Mouse (Mus musculus): Measurements from ENCODE around the gene Iqgap1. TPM values are rescaled to one million over a fixed set of nuclear protein-coding genes. Genes with fewer than 3 reads are reported as not detected.

Gene Iqgap1
- polyA plus RNA-seq, 1 experiment from 2014 or later = 99.2 TPM

DNA sequence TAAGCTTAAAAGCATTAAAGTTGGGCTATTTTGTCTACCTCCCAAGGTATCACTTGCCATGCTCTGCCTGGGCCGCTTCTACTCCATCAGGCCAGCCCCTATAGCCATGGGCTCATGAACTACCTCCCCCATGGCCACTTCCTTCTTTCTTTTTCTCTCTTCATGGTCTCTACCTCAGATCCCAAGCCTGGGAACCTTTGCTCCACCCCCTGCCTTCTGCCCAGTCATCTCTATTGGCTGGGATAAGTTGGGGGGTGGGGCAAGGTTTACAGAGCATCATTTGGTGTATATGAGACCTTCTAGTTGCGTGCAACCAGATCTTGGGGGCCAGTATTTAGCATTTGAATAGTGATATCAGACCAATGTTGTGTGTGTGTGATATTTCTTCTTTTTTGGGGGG, 36.7 kb upstream of the Iqgap1 start:
- no peaks in the 10 kb centered on the region for H3K9me3 ChIP-seq (replicated peaks; ENCODE audit: control insufficient read depth, low read length)
- H3K4me2 ChIP-seq (ENCODE audit: low read depth, low read length) = no peak overlapping the region
- WGBS = 91% methylated on average over 2 of the region's 2 CpGs
- no peak overlapping the region for H3K27ac ChIP-seq (ENCODE audit: low read length)
- H3K4me3 ChIP-seq (replicated peaks; ENCODE audit: low read length) = no peak overlapping the region
- no peak overlapping the region for H3K9ac ChIP-seq (ENCODE audit: low read length)
- 0 out of 2 replicates have a peak, but pooled peaks cover 7% of the 10 kb centered on the region for H3K36me3 ChIP-seq (ENCODE audit: control insufficient read depth, insufficient read depth, low read length)
- peaks cover 29% of the 10 kb centered on the region for H3K4me1 ChIP-seq (ENCODE audit: control insufficient read depth, insufficient read depth, low read length)
- no peaks in the 10 kb centered on the region for H3K27me3 ChIP-seq (ENCODE audit: control insufficient read depth, insufficient read depth, low read length)
- no peak for ATAC-seq (ENCODE audit: insufficient read depth, low FRiP score)

DNA sequence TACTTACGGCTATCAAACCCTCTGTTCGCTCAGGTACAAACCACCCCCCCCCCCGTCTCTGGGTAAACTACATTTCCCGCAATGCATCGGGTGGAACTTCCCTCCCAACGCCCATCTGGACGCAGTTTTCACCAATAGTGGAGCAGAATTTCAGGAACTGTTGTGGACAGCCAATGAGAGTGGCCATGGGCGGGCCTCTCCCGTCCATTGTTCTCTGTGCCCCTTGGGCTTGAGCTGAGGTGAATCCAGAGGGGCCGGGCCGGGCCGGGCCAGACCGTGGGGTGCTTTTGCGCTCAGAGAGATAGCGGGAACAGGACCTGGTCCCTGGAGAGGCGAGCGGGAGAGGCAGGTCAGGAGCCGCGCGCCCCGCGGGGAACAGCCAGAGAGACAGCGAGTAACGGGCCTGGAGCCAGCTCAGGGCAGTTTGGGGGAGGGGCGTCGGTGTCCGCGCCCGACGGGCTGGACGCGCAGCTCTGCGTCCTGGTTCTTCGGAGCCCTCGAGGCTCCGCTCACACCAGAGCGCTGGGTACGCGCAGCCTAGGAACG, 35.0 kb upstream of the Iqgap1 start, which contains the start of gene Zscan2:
TSS of gene Zscan2 (plus strand) at position 192 of the 546 bp plus-strand sequence.
- Histone ChIP-seq H3K4me1 (ENCODE audit: control insufficient read depth, insufficient read depth, low read length) (peaks cover 24% of the 10 kb centered on the region), H3K36me3 (ENCODE audit: control insufficient read depth, insufficient read depth, low read length) (0 out of 2 replicates have a peak, but pooled peaks cover 5% of the 10 kb centered on the region), H3K9ac (ENCODE audit: low read length) (peak within 1 kb of the TSS; percentile 93), H3K27me3 (ENCODE audit: control insufficient read depth, insufficient read depth, low read length) (no peaks in the 10 kb centered on the region), H3K4me3 (replicated peaks; ENCODE audit: low read length) (peak within 1 kb of the TSS; percentile 90), H3K27ac (ENCODE audit: low read length) (peak within 1 kb of the TSS; percentile 78), H3K4me2 (ENCODE audit: low read depth, low read length) (peak within 1 kb of the TSS; percentile 78), H3K9me3 (replicated peaks; ENCODE audit: control insufficient read depth, low read length) (no peaks in the 10 kb centered on the region)
- under 1% methylated on average over 40 of the region's 40 CpGs for WGBS
- peak; percentile 97 for ATAC-seq (ENCODE audit: insufficient read depth, low FRiP score)

DNA sequence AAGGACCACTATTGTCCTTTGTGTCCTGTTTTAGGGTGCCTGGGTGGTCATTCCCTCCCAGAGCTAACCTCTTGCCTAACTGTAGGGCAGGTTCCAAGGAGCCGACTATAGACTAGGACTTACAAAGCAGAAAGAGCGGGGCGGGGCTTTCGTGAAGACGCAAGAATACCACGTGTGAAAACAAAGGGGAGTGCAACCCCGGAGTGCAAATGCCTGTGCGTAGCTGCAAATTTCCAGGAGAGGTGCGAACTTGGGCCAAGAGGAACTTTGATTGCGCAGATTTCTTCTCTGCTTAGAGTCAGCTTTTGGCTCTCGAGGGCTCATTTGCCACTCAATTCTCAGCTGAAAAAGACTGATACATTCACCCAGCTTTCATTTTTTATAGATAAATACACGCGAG, 34.5 kb upstream of the Iqgap1 start:
- no peaks in the 10 kb centered on the region for H3K27me3 ChIP-seq (ENCODE audit: control insufficient read depth, insufficient read depth, low read length)
- peaks cover 19% of the 10 kb centered on the region for H3K4me1 ChIP-seq (ENCODE audit: control insufficient read depth, insufficient read depth, low read length)
- WGBS = under 1% methylated on average over 13 of the region's 13 CpGs
- H3K9me3 ChIP-seq (replicated peaks; ENCODE audit: control insufficient read depth, low read length) = no peaks in the 10 kb centered on the region
- peak overlapping the region; percentile 90 for H3K4me3 ChIP-seq (replicated peaks; ENCODE audit: low read length)
- no peaks in the 10 kb centered on the region for H3K36me3 ChIP-seq (ENCODE audit: control insufficient read depth, insufficient read depth, low read length)
- H3K4me2 ChIP-seq (ENCODE audit: low read depth, low read length) = peak overlapping the region; percentile 78
- ATAC-seq (ENCODE audit: insufficient read depth, low FRiP score) = peak; percentile 56; the same call in 1 of the 2 replicates
- 0 out of 2 replicates have a peak overlapping the region, but pooled peaks have one; percentile 18 for H3K27ac ChIP-seq (ENCODE audit: low read length)
- H3K9ac ChIP-seq (ENCODE audit: low read length) = peak overlapping the region; percentile 69

DNA sequence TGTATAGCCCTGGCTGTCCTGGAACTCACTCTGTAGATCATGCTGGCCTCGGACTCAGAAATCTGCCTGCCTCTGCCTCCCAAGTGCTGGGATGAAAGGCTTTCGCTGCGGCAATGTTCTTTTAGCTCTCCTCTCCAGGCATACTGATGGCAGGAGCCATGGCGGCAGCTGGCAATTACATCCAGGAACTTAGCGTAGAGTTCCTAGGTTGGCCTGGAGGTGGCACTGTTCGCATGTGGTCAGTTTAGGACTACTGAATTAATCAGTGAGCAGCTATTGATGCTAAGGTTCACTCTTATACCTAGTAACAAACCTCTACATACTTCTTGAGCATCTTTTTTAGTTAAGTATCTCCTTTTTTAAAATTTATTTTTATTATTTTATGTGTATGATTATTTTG, 31.4 kb upstream of the Iqgap1 start:
- no peaks in the 10 kb centered on the region for H3K27me3 ChIP-seq (ENCODE audit: control insufficient read depth, insufficient read depth, low read length)
- H3K36me3 ChIP-seq (ENCODE audit: control insufficient read depth, insufficient read depth, low read length) = no peaks in the 10 kb centered on the region
- H3K4me3 ChIP-seq (replicated peaks; ENCODE audit: low read length) = no peak overlapping the region
- H3K4me1 ChIP-seq (ENCODE audit: control insufficient read depth, insufficient read depth, low read length) = peaks cover 7% of the 10 kb centered on the region
- H3K4me2 ChIP-seq (ENCODE audit: low read depth, low read length) = no peak overlapping the region
- 25% methylated on average over 6 of the region's 6 CpGs for WGBS
- no peak for ATAC-seq (ENCODE audit: insufficient read depth, low FRiP score)
- H3K27ac ChIP-seq (ENCODE audit: low read length) = no peak overlapping the region
- no peaks in the 10 kb centered on the region for H3K9me3 ChIP-seq (replicated peaks; ENCODE audit: control insufficient read depth, low read length)
- no peak overlapping the region for H3K9ac ChIP-seq (ENCODE audit: low read length)

DNA sequence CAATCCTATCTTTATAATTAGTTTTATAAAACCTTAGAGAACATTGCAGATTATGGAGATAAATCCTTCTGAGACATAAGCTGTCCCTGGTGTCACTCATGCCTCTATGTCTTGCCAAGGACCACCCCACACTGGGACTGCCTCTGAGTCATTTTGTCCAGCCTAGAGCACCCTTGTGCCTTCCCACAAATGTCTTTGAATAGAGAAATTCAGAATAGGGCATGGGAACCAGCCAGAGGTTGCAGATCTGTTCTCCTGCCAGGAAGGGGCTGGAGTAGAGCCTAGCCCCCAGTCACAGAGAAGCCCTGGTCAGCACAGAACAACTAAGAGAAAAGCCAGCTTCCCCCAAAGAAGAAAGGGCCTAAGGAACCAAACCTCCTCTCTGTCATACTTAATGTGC, 29.5 kb upstream of the Iqgap1 start:
- Histone ChIP-seq H3K36me3 (ENCODE audit: control insufficient read depth, insufficient read depth, low read length) (no peaks in the 10 kb centered on the region), H3K9me3 (replicated peaks; ENCODE audit: control insufficient read depth, low read length) (no peaks in the 10 kb centered on the region), H3K27me3 (ENCODE audit: control insufficient read depth, insufficient read depth, low read length) (no peaks in the 10 kb centered on the region), H3K4me2 (ENCODE audit: low read depth, low read length) (no peak overlapping the region), H3K4me1 (ENCODE audit: control insufficient read depth, insufficient read depth, low read length) (0 out of 2 replicates have a peak, but pooled peaks cover 4% of the 10 kb centered on the region), H3K27ac (ENCODE audit: low read length) (no peak overlapping the region), H3K9ac (ENCODE audit: low read length) (no peak overlapping the region), H3K4me3 (replicated peaks; ENCODE audit: low read length) (no peak overlapping the region)
- no peak for ATAC-seq (ENCODE audit: insufficient read depth, low FRiP score)

DNA sequence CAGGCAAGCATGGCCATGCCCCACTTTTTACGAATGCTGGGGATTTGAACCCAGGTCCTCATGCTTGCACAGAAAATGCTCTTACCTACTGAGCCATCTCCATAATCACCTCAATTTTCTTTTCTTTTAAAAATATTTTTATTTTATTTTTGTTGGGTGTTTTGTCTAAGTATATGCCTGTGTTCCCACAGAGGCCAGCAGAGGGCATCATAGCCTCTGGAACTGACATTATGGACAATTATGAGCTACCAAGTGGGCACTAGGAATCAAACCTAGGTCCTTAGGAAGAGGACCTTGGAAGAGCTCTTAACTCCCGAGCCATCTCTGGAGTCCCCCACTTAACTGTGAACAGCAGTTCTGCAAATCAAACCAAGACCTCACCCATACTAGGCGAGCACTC, 27.4 kb upstream of the Iqgap1 start:
- WGBS = 83% methylated on average over 3 of the region's 3 CpGs
- H3K27me3 ChIP-seq (ENCODE audit: control insufficient read depth, insufficient read depth, low read length) = no peaks in the 10 kb centered on the region
- H3K4me3 ChIP-seq (replicated peaks; ENCODE audit: low read length) = no peak overlapping the region

DNA sequence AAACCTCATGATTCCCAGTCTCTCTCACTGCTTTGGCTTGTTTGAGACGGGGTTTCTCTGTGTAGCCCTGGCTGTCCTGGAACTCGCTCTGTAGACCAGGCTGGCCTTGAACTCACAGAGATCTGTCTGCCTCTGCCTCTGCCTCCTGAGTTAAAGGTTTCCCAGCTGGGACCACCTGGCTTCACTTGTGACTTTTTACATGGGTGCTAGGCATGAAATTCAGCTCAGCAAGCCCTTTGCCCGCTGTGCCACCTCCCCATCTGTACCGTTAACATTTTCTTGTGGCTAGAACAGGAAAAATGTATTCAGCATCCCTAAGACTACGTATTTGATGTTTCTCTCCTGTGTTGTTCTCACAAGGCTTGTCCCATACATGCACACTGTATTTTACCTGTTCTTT, 24.7 kb upstream of the Iqgap1 start:
- H3K36me3 ChIP-seq (ENCODE audit: control insufficient read depth, insufficient read depth, low read length) = no peaks in the 10 kb centered on the region
- WGBS = 81% methylated on average over 5 of the region's 5 CpGs
- H3K4me1 ChIP-seq (ENCODE audit: control insufficient read depth, insufficient read depth, low read length) = no peaks in the 10 kb centered on the region
- no peak overlapping the region for H3K9ac ChIP-seq (ENCODE audit: low read length)
- no peaks in the 10 kb centered on the region for H3K9me3 ChIP-seq (replicated peaks; ENCODE audit: control insufficient read depth, low read length)
- H3K27ac ChIP-seq (ENCODE audit: low read length) = no peak overlapping the region
- H3K27me3 ChIP-seq (ENCODE audit: control insufficient read depth, insufficient read depth, low read length) = no peaks in the 10 kb centered on the region
- no peak for ATAC-seq (ENCODE audit: insufficient read depth, low FRiP score)
- no peak overlapping the region for H3K4me2 ChIP-seq (ENCODE audit: low read depth, low read length)
- no peak overlapping the region for H3K4me3 ChIP-seq (replicated peaks; ENCODE audit: low read length)

More for the DNA sequence above, 27.4 kb upstream of the Iqgap1 start:
- H3K9ac ChIP-seq (ENCODE audit: low read length) = no peak overlapping the region
- no peak for ATAC-seq (ENCODE audit: insufficient read depth, low FRiP score)
- no peak overlapping the region for H3K27ac ChIP-seq (ENCODE audit: low read length)
- no peaks in the 10 kb centered on the region for H3K4me1 ChIP-seq (ENCODE audit: control insufficient read depth, insufficient read depth, low read length)
- H3K36me3 ChIP-seq (ENCODE audit: control insufficient read depth, insufficient read depth, low read length) = no peaks in the 10 kb centered on the region
- H3K4me2 ChIP-seq (ENCODE audit: low read depth, low read length) = no peak overlapping the region
- H3K9me3 ChIP-seq (replicated peaks; ENCODE audit: control insufficient read depth, low read length) = no peaks in the 10 kb centered on the region

DNA sequence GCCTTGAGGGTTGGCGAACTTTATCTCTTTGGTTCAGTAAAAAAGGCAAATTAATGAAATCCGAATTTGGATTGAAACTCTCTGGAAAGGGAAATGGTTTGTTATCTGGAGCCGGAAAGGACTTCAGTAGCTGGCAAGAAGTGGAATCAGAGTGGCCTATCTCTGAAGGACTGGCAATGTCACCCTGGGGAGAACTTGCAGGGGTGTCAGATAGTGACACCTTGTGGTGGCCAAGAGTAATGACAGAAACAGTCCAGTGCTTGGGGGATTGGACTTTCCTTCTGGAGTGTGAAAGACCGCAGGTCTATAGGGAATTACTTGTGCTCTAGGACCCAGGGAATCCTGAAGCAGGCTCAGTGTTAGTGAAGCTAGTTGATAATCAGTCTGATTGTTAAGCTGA, 23.9 kb upstream of the Iqgap1 start:
- ATAC-seq (ENCODE audit: insufficient read depth, low FRiP score) = peak; percentile 77; the same call in 1 of the 2 replicates
- Histone ChIP-seq H3K4me2 (ENCODE audit: low read depth, low read length) (no peak overlapping the region), H3K27me3 (ENCODE audit: control insufficient read depth, insufficient read depth, low read length) (no peaks in the 10 kb centered on the region), H3K27ac (ENCODE audit: low read length) (no peak overlapping the region), H3K36me3 (ENCODE audit: control insufficient read depth, insufficient read depth, low read length) (no peaks in the 10 kb centered on the region), H3K4me3 (replicated peaks; ENCODE audit: low read length) (no peak overlapping the region), H3K9ac (ENCODE audit: low read length) (no peak overlapping the region), H3K9me3 (replicated peaks; ENCODE audit: control insufficient read depth, low read length) (no peaks in the 10 kb centered on the region), H3K4me1 (ENCODE audit: control insufficient read depth, insufficient read depth, low read length) (no peaks in the 10 kb centered on the region)
- WGBS = 29% methylated on average over 4 of the region's 4 CpGs

DNA sequence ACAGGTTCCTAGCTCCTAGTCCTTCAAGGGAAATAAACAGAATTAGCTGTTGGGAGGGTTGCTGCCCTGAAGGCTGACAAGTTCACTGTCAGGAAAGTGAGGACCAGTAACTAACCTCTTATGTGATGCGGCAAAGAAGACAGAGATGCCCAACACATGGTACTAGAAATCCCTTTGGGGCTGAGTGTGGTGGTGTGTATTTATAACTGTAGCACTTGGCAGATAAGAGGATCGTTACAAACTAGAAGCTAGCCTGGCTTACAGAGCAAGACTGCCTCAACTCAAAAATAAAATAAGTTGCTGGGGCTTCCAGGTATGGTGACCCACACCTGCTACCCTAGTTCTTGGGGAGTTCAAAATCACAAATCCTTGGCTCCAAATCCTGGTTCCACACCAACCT, 23.5 kb upstream of the Iqgap1 start:
- Histone ChIP-seq H3K4me3 (replicated peaks; ENCODE audit: low read length) (no peak overlapping the region), H3K36me3 (ENCODE audit: control insufficient read depth, insufficient read depth, low read length) (no peaks in the 10 kb centered on the region), H3K27me3 (ENCODE audit: control insufficient read depth, insufficient read depth, low read length) (no peaks in the 10 kb centered on the region), H3K4me2 (ENCODE audit: low read depth, low read length) (no peak overlapping the region), H3K9me3 (replicated peaks; ENCODE audit: control insufficient read depth, low read length) (no peaks in the 10 kb centered on the region), H3K9ac (ENCODE audit: low read length) (no peak overlapping the region), H3K4me1 (ENCODE audit: control insufficient read depth, insufficient read depth, low read length) (no peaks in the 10 kb centered on the region), H3K27ac (ENCODE audit: low read length) (no peak overlapping the region)
- ATAC-seq (ENCODE audit: insufficient read depth, low FRiP score) = no peak
- 76% methylated on average over 2 of the region's 2 CpGs for WGBS
